Mouse (Mus musculus): ENCODE measurements around the gene Clp1. TPM values are rescaled to one million over a fixed set of nuclear protein-coding genes. Genes with fewer than 3 reads are reported as not detected.
"Not testable (repeated sequence)": the region's sequence is repeated elsewhere in the genome, so short reads cannot be mapped to it uniquely, and the experiment has no call there.

Gene Clp1
- polyA plus RNA-seq, 1 experiment, result 15.5 TPM

DNA sequence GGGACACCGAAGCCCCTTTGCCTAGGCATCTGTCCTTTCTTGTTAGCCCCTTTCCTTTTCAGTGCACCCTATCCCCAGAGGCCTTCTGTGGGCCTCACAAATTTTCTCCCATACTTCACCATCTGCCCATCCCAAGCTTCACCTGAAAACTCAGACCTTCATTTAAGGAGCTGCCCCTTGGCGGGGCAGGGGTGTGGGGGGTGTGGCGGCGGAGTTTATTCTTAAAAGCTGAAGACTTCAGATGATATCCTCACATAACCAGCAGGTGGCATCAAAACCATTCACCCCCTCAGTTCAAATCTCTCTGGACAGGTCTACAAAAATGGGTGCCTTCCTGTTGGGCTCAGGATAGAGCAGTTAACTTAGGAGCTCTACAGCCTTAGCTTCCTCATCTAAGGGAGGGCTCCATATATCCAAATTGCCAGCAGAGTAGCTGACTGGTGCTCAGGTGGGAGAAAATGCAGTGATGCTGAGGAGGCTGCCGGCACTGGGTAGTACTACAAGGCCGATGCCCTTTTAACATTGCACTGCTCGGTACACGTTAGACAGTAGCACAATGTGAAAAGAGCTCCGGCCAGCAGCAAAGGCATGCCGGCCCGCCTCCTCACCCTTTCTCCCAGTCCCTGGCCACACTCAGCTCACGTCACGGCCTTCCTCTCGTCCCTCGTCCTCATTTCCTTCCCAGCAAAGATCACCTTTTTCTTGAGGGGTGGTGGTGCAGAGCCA, 13.6 kb upstream of the Clp1 start:
- no peak for DNase-seq (ENCODE audit: low read depth, low spot score)
- WGBS, result 76% methylated on average over 15 of the region's 15 CpGs

DNA sequence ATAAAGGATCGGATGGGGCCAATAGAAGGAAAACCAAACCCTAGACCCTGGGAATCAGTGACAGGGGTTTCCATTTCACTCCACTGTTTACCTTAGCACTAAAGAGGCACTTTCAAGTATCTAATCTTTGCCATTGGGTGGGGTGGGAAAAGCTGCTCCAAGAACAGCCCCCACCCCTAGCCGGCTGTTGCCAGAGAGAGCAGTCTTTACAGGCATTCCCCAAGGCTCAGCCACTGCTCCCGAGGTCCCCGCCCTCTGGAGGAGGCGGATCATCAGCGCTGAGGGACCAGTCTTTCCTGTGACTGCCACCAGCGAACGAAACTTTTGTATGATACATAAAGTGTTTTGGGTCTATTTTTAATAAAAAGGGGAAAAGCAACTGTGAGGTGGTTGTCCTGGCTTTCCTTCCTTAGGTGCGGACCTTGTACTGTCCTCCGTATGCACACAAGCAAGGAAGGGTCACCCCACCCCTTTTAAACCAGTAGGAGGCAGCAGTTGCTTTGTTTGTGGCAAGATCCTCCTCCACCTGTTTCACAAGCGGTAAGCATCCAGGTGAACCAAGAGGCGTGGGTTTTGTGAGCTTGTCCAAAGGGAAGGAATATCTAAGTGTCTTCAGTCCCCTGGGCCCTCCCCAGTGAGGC, 11.2 kb upstream of the Clp1 start:
- no peak for DNase-seq (ENCODE audit: low read depth, low spot score)
- 4% methylated on average over 12 of the region's 12 CpGs for WGBS

DNA sequence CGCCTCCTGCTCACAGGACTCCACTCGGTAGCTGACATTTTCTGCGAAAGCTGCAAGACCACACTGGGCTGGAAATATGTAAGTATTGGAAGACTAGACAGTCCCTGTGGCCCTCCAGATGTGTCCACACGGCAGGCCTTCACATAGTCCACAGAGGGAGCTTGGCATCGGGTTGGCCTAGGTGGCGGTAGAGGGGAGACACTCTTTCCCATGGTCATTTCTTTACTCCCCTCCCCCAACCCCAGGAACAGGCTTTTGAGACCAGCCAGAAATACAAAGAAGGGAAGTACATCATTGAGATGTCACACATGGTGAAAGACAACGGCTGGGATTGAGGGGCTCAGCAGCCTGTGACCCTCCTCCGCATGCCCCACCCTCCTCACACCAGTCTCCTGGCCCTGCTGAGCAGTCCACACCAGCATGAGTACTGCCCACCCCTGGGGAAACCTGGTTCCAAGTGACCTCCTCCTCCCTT, 10.3 kb upstream of the Clp1 start:
- no peak for DNase-seq (ENCODE audit: low read depth, low spot score)
- 25% methylated on average over 8 of the region's 8 CpGs for WGBS

DNA sequence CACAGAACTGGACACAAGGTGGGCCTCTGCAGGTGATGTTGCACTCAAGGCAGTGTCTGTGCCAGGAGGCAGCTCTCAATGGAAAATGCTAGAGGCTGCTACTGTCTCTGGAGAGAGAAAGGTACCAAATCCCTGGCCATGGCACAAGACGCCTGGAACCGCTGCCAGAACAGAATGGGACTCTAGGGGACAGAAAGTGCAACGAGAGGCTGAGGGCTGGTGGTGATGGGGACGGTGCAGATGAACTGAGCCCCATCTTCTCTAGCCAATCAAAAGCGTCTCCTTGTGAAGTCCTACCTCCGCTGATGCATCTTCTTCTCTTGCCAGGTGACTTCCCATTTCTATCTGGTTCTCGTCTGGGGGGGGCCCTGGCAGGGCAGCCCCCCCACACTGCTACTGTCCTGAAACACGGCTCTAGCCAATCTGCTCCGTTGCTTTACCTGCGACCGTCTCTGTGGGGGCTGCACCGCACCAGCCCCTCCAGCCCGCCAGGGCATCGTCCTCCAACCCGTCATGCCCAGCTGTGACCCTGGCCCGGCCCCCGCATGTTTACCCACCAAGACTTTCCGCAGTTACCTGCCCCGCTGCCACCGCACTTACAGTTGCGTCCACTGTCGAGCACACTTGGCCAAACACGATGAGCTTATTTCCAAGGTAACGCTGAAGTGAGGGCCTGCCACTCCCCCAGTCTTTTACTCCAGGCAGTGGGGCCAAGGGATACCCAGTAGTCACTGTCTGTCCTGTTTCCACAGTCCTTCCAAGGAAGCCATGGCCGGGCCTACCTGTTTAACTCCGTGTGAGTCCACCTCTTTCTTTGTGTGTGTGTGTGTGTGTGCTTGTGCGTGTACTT, 9.4 kb upstream of the Clp1 start:
- WGBS, result 9% methylated on average over 27 of the region's 27 CpGs
- DNase-seq (ENCODE audit: low read depth, low spot score), result no peak

DNA sequence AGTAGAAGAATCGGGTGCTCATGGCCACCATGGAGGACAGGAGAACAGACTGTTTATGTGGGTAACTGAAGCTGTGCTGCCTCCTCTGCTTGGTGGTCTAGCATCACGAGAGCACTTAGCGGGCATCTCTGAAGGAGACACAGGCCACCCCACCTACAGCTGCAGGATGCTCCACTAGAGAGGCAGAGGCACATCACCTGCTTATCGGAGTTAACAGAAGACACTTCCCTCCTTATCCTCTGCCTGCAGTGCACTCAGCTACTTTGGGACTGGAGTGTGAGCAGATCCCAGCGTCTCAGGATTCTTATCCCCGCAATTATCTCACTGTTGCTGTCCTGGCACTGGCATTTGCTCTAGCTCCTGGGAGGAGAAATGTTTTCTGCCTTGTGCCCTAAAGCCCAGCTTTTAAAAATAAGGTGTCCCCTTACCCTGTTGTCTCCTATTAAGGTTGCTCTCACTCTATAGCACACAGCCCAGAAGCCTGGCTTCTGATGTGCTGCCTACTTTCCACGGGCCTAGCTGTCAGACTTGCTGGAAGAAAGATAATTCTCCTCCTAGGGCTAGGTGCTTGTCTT, 8.3 kb upstream of the Clp1 start:
- WGBS, result 17% methylated on average over 7 of the region's 7 CpGs
- DNase-seq (ENCODE audit: low read depth, low spot score), result no peak

DNA sequence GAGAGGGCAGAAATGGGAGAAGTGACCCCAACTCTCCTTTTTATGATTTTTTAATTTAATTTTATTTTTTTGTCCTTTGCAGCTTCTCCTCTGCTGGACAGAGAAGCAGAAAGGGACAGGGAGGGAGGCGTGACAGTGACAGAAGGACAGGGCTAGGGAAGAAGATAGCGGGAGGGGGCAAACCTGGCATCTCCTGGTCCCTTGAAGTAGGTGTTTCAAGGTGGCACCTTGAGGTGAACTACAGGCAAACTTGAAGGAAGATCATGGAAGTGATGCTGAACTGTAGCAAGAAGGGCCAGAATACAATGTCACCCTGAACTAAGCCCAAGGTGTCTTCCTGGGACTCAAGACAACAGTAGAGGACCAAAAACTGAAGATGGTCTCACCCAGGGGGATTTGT, 7.8 kb upstream of the Clp1 start:
- WGBS, result 6% methylated on average over 2 of the region's 2 CpGs
- no peak for DNase-seq (ENCODE audit: low read depth, low spot score)

DNA sequence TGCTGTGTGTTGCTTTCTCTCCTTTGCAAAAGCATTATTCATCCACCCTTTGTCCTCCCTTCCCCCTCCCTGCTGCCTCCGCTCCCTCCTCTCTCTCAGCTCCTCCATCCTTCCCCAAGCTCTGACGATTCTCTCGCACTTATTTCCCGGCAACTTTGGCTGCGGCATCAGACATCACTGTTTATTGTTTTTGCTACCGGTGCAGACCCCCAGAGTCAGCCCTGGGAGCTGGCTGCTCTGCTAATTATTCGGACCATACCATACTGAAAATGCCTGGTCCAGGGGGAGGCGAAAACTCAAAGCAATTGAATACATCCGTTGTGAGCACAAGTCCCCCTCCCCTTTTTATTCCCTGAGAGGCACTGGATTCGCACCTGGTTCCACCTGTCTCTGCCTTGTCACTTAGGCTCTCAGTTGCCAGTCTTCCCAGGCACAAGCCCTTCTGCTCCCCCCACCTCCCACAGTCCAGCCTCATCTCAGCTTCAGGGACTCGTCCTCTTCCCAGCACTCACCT, 7.3 kb upstream of the Clp1 start:
- DNase-seq (ENCODE audit: low read depth, low spot score), result no peak
- WGBS, result 3% methylated on average over 11 of the region's 11 CpGs

DNA sequence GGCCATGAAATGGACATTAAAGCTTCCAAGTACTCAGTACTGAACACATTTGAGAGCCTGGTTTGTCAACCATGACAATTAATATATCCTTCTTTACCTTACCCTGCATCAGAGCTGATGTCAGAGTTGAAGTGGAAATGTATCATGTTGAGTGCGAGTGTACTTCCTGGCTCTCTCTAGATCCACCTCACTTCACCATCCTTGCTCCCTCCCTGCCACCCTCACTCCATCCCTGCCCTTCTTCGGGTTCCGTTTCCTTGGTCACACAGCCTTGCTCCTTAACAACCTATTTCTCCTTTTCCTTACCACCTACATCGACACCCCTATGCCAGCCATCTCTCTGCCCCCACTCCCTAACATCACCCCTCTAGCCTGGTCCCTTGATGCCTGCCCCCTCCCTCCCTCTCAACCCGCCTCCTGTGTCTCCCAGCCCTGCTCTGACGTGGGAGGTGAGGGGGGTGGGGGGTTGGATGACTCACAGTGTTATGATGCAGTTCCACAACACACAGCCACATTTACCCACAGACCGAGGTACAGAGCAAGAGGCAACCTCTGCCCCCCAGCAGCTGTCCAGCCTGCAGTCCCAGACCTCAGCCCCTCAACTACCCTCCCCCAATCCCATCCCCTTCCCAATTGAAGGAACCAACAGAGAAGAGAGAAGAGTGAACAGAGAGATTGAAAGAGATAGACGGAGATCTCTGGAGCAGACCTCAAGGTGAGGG, 6.6 kb upstream of the Clp1 start, which contains the start of gene Ypel4:
Gene Ypel4, plus strand, starts transcription at position 480 of the 722 bp plus-strand sequence.
- 2% methylated on average over 8 of the region's 8 CpGs for WGBS
- no peak for DNase-seq (ENCODE audit: low read depth, low spot score)

DNA sequence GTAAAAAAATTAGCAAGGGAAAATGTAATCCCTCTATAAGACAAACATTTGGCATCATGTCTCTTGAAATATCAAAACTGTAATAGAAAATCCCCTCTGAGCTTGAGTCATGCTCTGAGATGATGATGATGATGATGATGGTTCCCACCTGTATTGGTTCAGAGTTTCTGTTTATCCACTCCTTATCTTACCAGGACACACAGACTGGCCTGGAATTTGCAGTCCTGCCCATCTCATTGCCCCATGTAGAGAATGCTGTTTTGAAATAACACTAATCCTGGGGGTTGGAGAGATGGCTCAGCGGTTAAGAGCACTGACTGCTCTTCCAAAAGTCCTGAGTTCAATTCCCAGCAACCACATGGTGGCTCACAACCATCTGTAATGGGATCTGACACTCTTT, 5.2 kb upstream of the Clp1 start:
- no peak for DNase-seq (ENCODE audit: low read depth, low spot score)
- 74% methylated on average over 1 of the region's 1 CpGs for WGBS

DNA sequence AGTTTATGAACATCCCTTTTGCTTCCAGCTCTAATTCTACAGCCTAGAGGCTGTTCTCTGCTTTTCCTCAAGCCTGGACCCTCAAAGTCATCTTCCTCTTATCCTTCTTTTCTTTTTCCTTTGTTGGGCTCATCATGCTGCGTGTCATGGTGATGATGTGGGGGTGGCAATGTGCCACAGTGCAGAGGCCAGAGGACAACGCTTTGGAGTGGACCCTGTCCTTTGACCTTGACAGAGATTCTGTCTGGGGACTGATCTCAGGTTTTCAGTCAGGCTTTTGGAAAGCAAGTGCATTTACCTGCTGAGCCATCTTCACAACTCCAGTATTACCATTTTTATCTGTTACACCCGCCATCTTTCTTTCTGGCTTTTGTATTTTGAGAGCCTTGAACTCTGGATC, 4.1 kb upstream of the Clp1 start:
- no peak for DNase-seq (ENCODE audit: low read depth, low spot score)
- 90% methylated on average over 3 of the region's 3 CpGs for WGBS

DNA sequence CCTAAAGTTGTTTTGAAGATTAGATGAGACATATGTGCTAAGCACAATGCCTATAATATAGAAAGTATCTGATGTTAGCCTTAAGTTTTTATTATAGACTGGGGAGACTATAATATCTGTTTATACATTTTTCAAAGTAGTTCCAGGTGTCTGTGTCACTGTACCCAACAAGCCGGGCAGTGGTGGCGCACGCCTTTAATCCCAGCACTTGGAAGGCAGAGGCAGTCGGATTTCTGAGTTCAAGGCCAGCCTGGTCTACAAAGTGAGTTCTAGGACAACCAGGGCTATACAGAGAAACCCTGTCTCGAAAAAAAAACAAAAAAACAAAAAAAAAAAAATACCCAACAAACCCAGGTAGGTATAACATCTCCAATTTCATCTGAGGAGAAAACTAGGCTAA, 1.0 kb upstream of the Clp1 start:
- 73% methylated on average over 5 of the region's 5 CpGs for WGBS

DNA sequence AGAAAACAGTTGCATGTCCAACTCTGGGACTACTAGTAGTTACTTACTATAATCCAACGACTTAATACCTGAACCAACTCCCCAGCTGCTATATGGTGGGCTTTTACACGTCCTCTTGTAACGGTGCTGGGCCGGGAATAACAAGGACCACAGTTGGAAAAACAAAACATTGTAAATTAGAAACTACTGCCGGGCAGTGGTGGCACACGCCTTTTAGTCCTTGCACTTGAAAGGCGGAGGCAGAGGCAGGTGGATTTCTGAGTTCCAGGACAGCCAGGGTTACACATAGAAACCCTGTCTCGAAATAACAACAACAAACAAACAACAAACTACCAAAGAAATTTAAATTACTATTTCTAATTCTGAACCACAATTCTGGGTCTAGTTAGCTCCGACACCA, 434 bp downstream of the Clp1 start:
- no peak for DNase-seq (ENCODE audit: low read depth, low spot score)
- under 1% methylated on average over 9 of the region's 9 CpGs for WGBS

More for the DNA sequence above, 1.0 kb upstream of the Clp1 start:
- DNase-seq (ENCODE audit: low read depth, low spot score), result not testable (repeated sequence)

DNA sequence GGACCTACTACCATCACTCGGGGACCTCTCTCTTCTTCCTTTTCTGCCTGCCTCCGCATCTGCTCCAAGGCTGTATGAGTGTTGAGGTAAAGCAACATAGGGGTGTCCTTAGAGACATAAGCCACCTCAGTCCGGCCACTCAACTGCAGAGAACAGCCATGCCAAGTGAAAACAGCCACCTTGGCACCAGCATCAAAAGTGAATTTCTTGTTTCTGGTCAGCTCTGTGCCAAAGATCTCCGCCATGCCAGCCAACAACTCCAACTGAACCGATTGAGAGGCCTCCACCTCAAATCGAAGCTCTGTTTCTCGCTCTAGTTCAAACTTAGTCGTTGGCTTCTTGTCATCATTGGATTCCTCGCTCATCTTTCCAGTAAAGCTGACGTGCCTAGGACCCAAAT, 1.4 kb downstream of the Clp1 start:
- DNase-seq (ENCODE audit: low read depth, low spot score), result no peak
- 90% methylated on average over 10 of the region's 10 CpGs for WGBS

DNA sequence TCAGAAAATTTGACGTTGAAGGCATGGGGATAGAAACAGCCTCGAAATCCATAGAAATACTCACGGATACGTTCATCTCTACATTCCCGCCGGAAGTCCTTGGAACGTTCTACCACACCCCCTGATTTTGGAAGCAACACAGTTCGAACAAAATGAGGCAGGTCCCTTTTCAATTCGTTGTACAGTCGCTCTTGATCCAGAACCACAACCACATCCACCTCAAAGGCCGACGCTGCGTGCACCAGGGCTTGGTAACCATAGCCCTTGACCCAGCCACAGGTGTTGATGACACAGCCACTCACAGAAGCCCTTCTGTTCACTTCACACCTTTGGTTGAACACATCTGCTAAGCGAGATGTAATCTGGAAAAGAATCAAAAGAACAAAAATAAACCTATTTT, 3.3 kb downstream of the Clp1 start:
- 90% methylated on average over 14 of the region's 14 CpGs for WGBS
- DNase-seq (ENCODE audit: low read depth, low spot score), result no peak

DNA sequence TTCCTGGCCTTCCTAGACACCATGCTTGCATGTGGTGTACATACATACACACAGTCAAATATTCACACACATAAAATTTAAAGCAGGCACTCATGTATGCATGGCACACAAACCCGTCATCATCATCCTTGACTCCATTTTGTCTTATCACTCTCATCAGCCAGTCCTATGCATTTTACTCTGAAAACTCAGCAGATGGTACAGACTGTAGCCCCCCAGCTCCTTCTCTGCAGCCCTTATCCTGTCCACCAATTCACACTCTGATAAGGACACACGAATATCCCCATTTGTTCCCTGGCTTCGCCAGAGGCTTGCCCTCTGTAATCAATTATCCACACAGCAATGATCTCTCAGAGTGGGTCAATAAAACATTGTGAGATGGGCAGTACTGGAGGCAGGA, 6.0 kb downstream of the Clp1 start:
- WGBS, result 88% methylated on average over 3 of the region's 3 CpGs
- no peak for DNase-seq (ENCODE audit: low read depth, low spot score)

DNA sequence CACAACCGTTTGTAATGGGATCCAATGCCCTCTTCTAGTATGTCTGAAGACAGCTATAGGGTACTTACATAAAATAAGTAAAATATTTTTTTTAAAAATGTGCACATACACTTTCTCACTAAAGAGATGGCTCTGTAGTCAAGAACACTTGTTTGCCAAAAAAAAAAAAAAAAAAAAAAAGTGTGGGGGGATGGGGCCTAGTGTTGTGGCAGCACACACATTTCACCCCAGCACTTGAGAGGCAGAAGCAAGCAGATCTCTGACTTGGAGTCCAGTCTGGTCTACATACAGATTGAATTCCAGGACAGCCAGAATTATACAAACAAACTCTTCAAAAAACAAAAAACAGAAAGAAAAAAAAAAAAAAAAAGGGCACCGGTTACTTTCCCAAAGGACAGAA, 6.4 kb downstream of the Clp1 start:
- no peak for DNase-seq (ENCODE audit: low read depth, low spot score)
- WGBS, result 93% methylated on average over 2 of the region's 2 CpGs

DNA sequence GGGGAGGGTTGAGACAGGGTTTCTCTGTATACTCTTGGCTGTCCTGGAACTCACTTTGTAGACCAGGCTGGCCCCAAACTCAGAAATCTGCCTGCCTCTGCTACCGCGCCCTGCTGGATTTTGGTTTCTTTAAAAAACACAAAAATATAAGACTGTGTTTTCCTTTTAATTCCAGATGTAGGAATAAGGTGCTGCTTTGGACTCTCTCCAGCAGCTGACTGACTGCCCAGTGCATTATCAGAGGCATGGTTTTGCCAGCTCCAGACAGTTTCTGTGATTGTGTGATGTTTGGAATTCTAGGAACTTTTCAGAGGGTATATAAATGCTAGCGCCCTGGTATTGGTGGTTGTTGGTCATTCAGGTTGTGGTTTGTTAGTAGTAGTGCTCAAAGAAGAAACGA, 9.8 kb downstream of the Clp1 start:
- WGBS, result 91% methylated on average over 4 of the region's 4 CpGs
- DNase-seq (ENCODE audit: low read depth, low spot score), result no peak

DNA sequence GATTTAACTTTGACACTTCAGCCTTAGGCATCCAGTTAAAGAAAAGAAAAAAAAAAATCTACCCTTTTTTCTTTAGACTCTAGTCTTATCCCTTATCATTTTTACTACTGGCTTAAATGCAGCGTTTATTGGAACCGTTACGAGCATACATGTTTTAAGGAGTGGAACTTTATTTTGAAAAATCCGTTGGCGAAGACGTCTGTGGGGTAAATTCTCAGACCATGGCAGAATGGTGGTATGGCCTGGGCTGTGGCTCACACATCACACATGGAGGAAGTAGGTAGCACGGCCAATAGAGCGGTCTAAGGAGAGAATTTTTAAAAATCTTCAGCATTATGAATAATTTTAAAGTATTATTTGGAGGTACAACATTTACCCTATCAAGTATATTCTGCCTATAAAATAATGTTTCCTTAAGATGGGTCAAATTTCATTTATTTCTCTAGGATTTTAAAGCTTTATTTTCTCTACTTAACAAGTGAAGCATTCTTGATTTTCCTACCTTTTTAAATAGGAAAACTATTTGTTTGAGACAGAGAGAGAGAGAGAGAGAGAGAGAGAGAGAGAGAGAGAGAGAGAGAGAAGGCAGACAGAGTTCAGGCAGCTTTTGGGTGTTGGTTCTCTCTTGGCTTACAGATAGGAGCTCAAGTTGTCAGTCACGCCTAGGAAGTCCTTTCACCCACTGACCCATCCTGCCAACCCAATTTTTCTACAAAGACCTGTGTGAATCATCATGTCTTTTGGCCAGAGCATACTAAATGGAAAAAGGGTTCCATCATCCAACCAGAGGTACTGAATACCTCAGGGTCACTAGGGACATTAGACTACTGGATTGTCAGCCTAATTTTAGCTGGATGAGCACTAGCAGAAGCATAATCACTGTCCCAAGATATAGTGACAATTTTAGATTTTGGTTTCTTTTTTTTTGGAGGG, 10.5 kb downstream of the Clp1 start:
- 12% methylated on average over 9 of the region's 9 CpGs for WGBS
- no peak for DNase-seq (ENCODE audit: low read depth, low spot score)

Data from large intestine, adult 2 months (tissue).